Mouse (Mus musculus): Measurements from ENCODE around the gene Cntnap2.

DNA sequence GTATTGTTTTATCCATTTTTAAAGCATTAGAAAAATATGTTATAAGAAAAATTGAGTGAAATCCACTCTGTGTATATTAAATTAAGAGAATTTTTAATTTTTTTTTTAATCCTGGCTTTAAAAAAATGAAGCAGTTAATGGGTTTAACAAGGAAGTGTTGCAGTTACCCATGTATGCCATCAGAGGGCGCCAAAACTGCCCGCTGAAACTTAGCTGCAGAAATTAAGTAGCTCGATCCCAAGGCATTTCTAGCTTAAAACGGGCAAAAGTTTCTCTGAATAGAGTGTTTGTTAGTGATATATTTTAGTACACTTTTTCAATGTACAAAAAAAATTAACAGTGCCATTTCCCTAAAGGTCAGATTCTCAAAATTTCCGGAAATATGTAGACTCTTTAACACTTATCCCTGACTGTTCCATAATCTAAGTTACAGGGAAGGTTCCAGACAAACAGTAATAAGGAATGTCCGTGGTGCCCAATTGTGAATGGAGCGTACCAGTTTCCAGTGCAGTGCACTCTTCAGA lies 2132.2 kb downstream of the Cntnap2 start:
- TF ChIP-seq CTCF (IDR thresholded peaks at IDR 0.05; ENCODE audit: low read depth) (peak; percentile 71), EP300 (IDR thresholded peaks at IDR 0.05; ENCODE audit: low read depth) (no peak)
